Mouse (Mus musculus): ENCODE measurements around the gene Smim4. TPM values are rescaled to one million over a fixed set of nuclear protein-coding genes. Genes with fewer than 3 reads are reported as not detected.

The Smim4 gene
- polyA plus RNA-seq, 1 experiment from 2014 or later = 62.7 TPM

- Histone ChIP-seq H3K4me1 (replicated peaks; ENCODE audit: control insufficient read depth, insufficient read depth, low read length) (no peaks in the 10 kb centered on the region), H3K4me3 (replicated peaks; ENCODE audit: low read length) (no peak overlapping the region), H3K9me3 (ENCODE audit: control insufficient read depth, low read length) (no peaks in the 10 kb centered on the region), H3K9ac (replicated peaks; ENCODE audit: low read depth, low read length) (no peak overlapping the region), H3K27ac (ENCODE audit: low read length) (no peak overlapping the region), H3K4me2 (ENCODE audit: low read length) (no peak overlapping the region), H3K36me3 (ENCODE audit: control insufficient read depth, insufficient read depth) (no peaks in the 10 kb centered on the region), H3K27me3 (replicated peaks; ENCODE audit: control insufficient read depth, insufficient read depth, low read length) (no peaks in the 10 kb centered on the region)
- ATAC-seq = no peak
- 92% methylated on average over 11 of the region's 11 CpGs for WGBS
These were observed 16.9 kb upstream of the Smim4 start for GRCm38 (mm10) chr14:31145694-31146093.

GRCm38 (mm10) chr14:31141011-31141410, 12.3 kb upstream of the Smim4 start:
- 96% methylated on average over 14 of the region's 14 CpGs for WGBS
- H3K36me3 ChIP-seq (ENCODE audit: control insufficient read depth, insufficient read depth) = no peaks in the 10 kb centered on the region; the same call in 1 of the 2 replicates
- ATAC-seq = no peak

GRCm38 (mm10) chr14:31140141-31140540, 11.4 kb upstream of the Smim4 start:
- Histone ChIP-seq H3K27me3 (replicated peaks; ENCODE audit: control insufficient read depth, insufficient read depth, low read length) (no peaks in the 10 kb centered on the region), H3K4me3 (replicated peaks; ENCODE audit: low read length) (no peak overlapping the region), H3K4me2 (ENCODE audit: low read length) (no peak overlapping the region), H3K4me1 (replicated peaks; ENCODE audit: control insufficient read depth, insufficient read depth, low read length) (no peaks in the 10 kb centered on the region), H3K9ac (replicated peaks; ENCODE audit: low read depth, low read length) (no peak overlapping the region), H3K27ac (ENCODE audit: low read length) (no peak overlapping the region), H3K36me3 (ENCODE audit: control insufficient read depth, insufficient read depth) (no peaks in the 10 kb centered on the region; the same call in 1 of the 2 replicates), H3K9me3 (ENCODE audit: control insufficient read depth, low read length) (no peaks in the 10 kb centered on the region)
- ATAC-seq = no peak
- 90% methylated on average over 15 of the region's 15 CpGs for WGBS

More at GRCm38 (mm10) chr14:31141011-31141410, 12.3 kb upstream of the Smim4 start:
- no peak overlapping the region for H3K4me3 ChIP-seq (replicated peaks; ENCODE audit: low read length)
- H3K27me3 ChIP-seq (replicated peaks; ENCODE audit: control insufficient read depth, insufficient read depth, low read length) = no peaks in the 10 kb centered on the region
- H3K4me1 ChIP-seq (replicated peaks; ENCODE audit: control insufficient read depth, insufficient read depth, low read length) = no peaks in the 10 kb centered on the region
- H3K4me2 ChIP-seq (ENCODE audit: low read length) = no peak overlapping the region
- no peaks in the 10 kb centered on the region for H3K9me3 ChIP-seq (ENCODE audit: control insufficient read depth, low read length)
- no peak overlapping the region for H3K27ac ChIP-seq (ENCODE audit: low read length)
- no peak overlapping the region for H3K9ac ChIP-seq (replicated peaks; ENCODE audit: low read depth, low read length)

GRCm38 (mm10) chr14:31139666-31140065, 10.9 kb upstream of the Smim4 start:
- no peak for ATAC-seq
- 90% methylated on average over 12 of the region's 12 CpGs for WGBS
- Histone ChIP-seq H3K4me3 (replicated peaks; ENCODE audit: low read length) (no peak overlapping the region), H3K27me3 (replicated peaks; ENCODE audit: control insufficient read depth, insufficient read depth, low read length) (no peaks in the 10 kb centered on the region), H3K4me1 (replicated peaks; ENCODE audit: control insufficient read depth, insufficient read depth, low read length) (peaks cover 1% of the 10 kb centered on the region; the same call in 1 of the 2 replicates), H3K4me2 (ENCODE audit: low read length) (no peak overlapping the region), H3K36me3 (ENCODE audit: control insufficient read depth, insufficient read depth) (no peaks in the 10 kb centered on the region; the same call in 1 of the 2 replicates), H3K27ac (ENCODE audit: low read length) (no peak overlapping the region), H3K9me3 (ENCODE audit: control insufficient read depth, low read length) (no peaks in the 10 kb centered on the region), H3K9ac (replicated peaks; ENCODE audit: low read depth, low read length) (no peak overlapping the region)

- peaks cover 8% of the 10 kb centered on the region for H3K4me1 ChIP-seq (replicated peaks; ENCODE audit: control insufficient read depth, insufficient read depth, low read length)
These were observed 10.2 kb upstream of the Smim4 start for GRCm38 (mm10) chr14:31138897-31139429.

GRCm38 (mm10) chr14:31138219-31138896, 9.6 kb upstream of the Smim4 start:
- Histone ChIP-seq H3K4me2 (ENCODE audit: low read length) (no peak overlapping the region), H3K4me1 (replicated peaks; ENCODE audit: control insufficient read depth, insufficient read depth, low read length) (peaks cover 14% of the 10 kb centered on the region), H3K9ac (replicated peaks; ENCODE audit: low read depth, low read length) (no peak overlapping the region), H3K27ac (ENCODE audit: low read length) (no peak overlapping the region), H3K9me3 (ENCODE audit: control insufficient read depth, low read length) (no peaks in the 10 kb centered on the region), H3K36me3 (ENCODE audit: control insufficient read depth, insufficient read depth) (no peaks in the 10 kb centered on the region; the same call in 1 of the 2 replicates), H3K27me3 (replicated peaks; ENCODE audit: control insufficient read depth, insufficient read depth, low read length) (no peaks in the 10 kb centered on the region), H3K4me3 (replicated peaks; ENCODE audit: low read length) (no peak overlapping the region)
- no peak for ATAC-seq
- 83% methylated on average over 19 of the region's 35 CpGs for WGBS

More at GRCm38 (mm10) chr14:31138897-31139429, 10.2 kb upstream of the Smim4 start:
- no peak overlapping the region for H3K9ac ChIP-seq (replicated peaks; ENCODE audit: low read depth, low read length)
- H3K36me3 ChIP-seq (ENCODE audit: control insufficient read depth, insufficient read depth) = no peaks in the 10 kb centered on the region; the same call in 1 of the 2 replicates
- WGBS = 93% methylated on average over 9 of the region's 9 CpGs
- no peaks in the 10 kb centered on the region for H3K9me3 ChIP-seq (ENCODE audit: control insufficient read depth, low read length)
- ATAC-seq = no peak
- H3K27ac ChIP-seq (ENCODE audit: low read length) = no peak overlapping the region
- H3K27me3 ChIP-seq (replicated peaks; ENCODE audit: control insufficient read depth, insufficient read depth, low read length) = no peaks in the 10 kb centered on the region
- H3K4me3 ChIP-seq (replicated peaks; ENCODE audit: low read length) = no peak overlapping the region
- no peak overlapping the region for H3K4me2 ChIP-seq (ENCODE audit: low read length)

GRCm38 (mm10) chr14:31137791-31138190, 9.0 kb upstream of the Smim4 start:
- Histone ChIP-seq H3K4me2 (ENCODE audit: low read length) (no peak overlapping the region), H3K27ac (ENCODE audit: low read length) (no peak overlapping the region)
- 82% methylated on average over 11 of the region's 11 CpGs for WGBS

GRCm38 (mm10) chr14:31137281-31137595, 8.5 kb upstream of the Smim4 start:
- Histone ChIP-seq H3K4me2 (ENCODE audit: low read length) (no peak overlapping the region), H3K9me3 (ENCODE audit: control insufficient read depth, low read length) (no peaks in the 10 kb centered on the region), H3K9ac (replicated peaks; ENCODE audit: low read depth, low read length) (no peak overlapping the region), H3K36me3 (ENCODE audit: control insufficient read depth, insufficient read depth) (no peaks in the 10 kb centered on the region; the same call in 1 of the 2 replicates), H3K27me3 (replicated peaks; ENCODE audit: control insufficient read depth, insufficient read depth, low read length) (no peaks in the 10 kb centered on the region), H3K4me1 (replicated peaks; ENCODE audit: control insufficient read depth, insufficient read depth, low read length) (peaks cover 26% of the 10 kb centered on the region), H3K27ac (ENCODE audit: low read length) (no peak overlapping the region), H3K4me3 (replicated peaks; ENCODE audit: low read length) (no peak overlapping the region)
- 80% methylated on average over 10 of the region's 10 CpGs for WGBS
- no peak for ATAC-seq

More at GRCm38 (mm10) chr14:31137791-31138190, 9.0 kb upstream of the Smim4 start:
- H3K4me1 ChIP-seq (replicated peaks; ENCODE audit: control insufficient read depth, insufficient read depth, low read length) = peaks cover 20% of the 10 kb centered on the region
- H3K4me3 ChIP-seq (replicated peaks; ENCODE audit: low read length) = no peak overlapping the region
- no peaks in the 10 kb centered on the region for H3K9me3 ChIP-seq (ENCODE audit: control insufficient read depth, low read length)
- no peaks in the 10 kb centered on the region; the same call in 1 of the 2 replicates for H3K36me3 ChIP-seq (ENCODE audit: control insufficient read depth, insufficient read depth)
- ATAC-seq = no peak
- H3K9ac ChIP-seq (replicated peaks; ENCODE audit: low read depth, low read length) = no peak overlapping the region
- H3K27me3 ChIP-seq (replicated peaks; ENCODE audit: control insufficient read depth, insufficient read depth, low read length) = no peaks in the 10 kb centered on the region

GRCm38 (mm10) chr14:31136411-31137280, 7.9 kb upstream of the Smim4 start:
- 88% methylated on average over 26 of the region's 26 CpGs for WGBS
- Histone ChIP-seq H3K4me2 (ENCODE audit: low read length) (no peak overlapping the region), H3K9ac (replicated peaks; ENCODE audit: low read depth, low read length) (no peak overlapping the region), H3K9me3 (ENCODE audit: control insufficient read depth, low read length) (no peaks in the 10 kb centered on the region), H3K36me3 (ENCODE audit: control insufficient read depth, insufficient read depth) (no peaks in the 10 kb centered on the region; the same call in 1 of the 2 replicates), H3K4me1 (replicated peaks; ENCODE audit: control insufficient read depth, insufficient read depth, low read length) (peaks cover 31% of the 10 kb centered on the region), H3K27ac (ENCODE audit: low read length) (no peak overlapping the region), H3K4me3 (replicated peaks; ENCODE audit: low read length) (no peak overlapping the region), H3K27me3 (replicated peaks; ENCODE audit: control insufficient read depth, insufficient read depth, low read length) (no peaks in the 10 kb centered on the region)
- ATAC-seq = no peak
